Mouse (Mus musculus) small intestine, adult 2 months (tissue): Measurements from ENCODE around the gene Sppl3.

Experiments used
- CTCF ChIP-seq: fragments of 200-500 bp; IDR thresholded peaks from 2 replicates; pipeline ENCODE4 v1.5.1; 2012; ENCODE audit warnings: low read depth, mild to moderate bottlenecking, control low read depth, inconsistent platforms, low read length, moderate library complexity, mixed read lengths; ENCODE audit not compliant: insufficient replicate concordance, insufficient read length; ENCODE audit errors: extremely low read depth
- POLR2A ChIP-seq: fragments of 200-500 bp; IDR thresholded peaks from 2 replicates; pipeline ENCODE4 v1.6.1; 2012; ENCODE audit warnings: low read depth, mild to moderate bottlenecking, control low read depth, inconsistent platforms, low read length, moderate library complexity

DNA sequence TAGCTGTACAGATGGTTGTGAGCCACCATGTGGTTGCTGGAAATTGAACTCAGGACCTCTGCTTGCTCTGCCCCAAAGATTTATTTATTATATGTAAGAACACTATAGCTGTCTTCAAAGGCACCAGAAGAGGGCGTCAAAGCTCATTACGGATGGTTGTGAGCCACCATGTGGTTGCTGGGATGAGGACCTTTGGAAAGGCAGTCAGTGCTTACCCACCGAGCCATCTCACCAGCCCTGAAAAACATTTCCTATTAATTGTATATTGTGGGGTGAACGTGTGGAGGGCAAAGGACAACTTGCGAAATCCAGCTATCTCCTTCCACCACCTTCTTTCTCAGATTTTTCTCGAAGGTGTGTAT, 32.1 kb upstream of the Sppl3 start:
- TF ChIP-seq CTCF (no peak), POLR2A (no peak)
